Mouse (Mus musculus) kidney, postnatal 25 days (tissue): ENCODE results near the gene Gm49403.
"Not testable (repeated sequence)": the region's sequence is repeated elsewhere in the genome, so short reads cannot be mapped to it uniquely, and the experiment has no call there.

ENCODE experiments used
- DNase-seq, 2 experiments: peaks; one replicate each; pipeline ENCODE4 v3.0.0; 2021; ENCODE audit warnings: mixed read lengths in 2 of 2

Gm49403 gene

DNA sequence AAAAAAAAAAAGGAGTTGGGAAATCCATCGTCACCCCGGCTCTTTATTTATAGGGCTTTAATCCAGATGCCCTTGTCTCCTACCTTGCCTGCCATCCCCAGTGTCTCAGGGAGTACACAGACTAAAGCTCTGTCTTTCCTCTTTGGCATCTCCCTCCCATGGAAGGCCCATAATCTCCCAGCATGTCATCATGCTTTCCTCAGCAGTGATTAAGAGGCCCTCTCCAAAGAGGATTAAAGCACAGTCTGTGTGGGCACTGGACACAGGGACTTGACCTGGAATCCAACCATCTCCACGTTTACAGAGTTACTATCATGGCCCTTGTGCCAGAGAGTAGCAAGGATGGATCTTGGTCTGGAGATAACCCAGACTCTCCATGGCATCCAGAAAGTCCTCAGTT lies at the start of gene Gm49403, which contains the start of gene Lbhd1:
Gm49403 (plus strand) TSS at position 315 of the 400 bp plus-strand sequence.
Lbhd1 (plus strand) TSS at position 117 of the 400 bp plus-strand sequence.
- no peak for DNase-seq

DNA sequence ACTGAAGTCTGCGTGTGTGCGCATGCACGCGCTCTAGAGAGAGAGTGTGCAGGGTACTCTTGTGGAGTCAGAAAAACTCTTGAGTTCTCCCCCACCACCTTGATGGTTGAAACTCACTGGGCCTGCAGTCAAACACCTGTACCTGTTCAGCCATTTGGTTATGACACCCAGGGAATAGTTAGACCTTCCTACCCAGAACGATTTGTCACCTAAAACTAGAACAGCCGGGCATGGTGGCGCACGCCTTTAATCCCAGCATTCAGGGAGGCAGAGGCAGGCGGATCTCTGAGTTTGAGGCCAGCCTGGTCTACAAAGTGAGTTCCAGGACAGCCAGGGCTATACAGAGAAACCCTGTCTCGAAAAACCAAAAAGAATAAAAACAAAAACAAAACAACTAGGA lies 47.4 kb upstream of the Gm49403 start:
- DNase-seq = peak in 1 of 2 experiments; percentile 37

DNA sequence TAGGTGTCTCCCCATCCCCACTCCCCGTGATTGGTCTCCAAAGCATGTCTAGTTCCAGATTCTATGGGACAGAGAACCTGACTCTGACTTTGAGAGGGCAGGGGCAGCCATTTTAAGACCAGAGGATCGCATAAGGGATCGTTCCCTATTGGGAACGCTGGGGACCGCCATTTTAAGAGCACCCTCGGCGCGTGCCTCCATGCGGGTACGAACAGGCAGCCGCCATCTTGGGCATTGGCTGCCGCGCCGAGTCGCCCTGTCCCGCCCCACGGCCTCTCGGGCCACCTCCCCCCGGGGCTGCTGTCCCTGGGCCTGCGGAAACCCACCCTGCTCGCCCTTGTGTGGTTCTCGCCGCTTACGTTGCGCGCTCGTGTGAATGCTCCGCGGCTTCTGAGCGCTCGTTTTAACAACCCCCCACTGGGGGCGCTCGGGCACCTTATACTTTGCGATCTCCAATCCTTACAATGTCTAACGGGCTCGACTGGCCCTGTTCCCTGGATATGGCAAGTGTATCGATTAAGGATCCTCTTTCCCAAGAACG lies 46.4 kb upstream of the Gm49403 start, which contains the start of gene Bscl2:
Bscl2 (plus strand) TSS at position 217 of the 541 bp plus-strand sequence.
- peak; percentile 87 to 90 for DNase-seq

DNA sequence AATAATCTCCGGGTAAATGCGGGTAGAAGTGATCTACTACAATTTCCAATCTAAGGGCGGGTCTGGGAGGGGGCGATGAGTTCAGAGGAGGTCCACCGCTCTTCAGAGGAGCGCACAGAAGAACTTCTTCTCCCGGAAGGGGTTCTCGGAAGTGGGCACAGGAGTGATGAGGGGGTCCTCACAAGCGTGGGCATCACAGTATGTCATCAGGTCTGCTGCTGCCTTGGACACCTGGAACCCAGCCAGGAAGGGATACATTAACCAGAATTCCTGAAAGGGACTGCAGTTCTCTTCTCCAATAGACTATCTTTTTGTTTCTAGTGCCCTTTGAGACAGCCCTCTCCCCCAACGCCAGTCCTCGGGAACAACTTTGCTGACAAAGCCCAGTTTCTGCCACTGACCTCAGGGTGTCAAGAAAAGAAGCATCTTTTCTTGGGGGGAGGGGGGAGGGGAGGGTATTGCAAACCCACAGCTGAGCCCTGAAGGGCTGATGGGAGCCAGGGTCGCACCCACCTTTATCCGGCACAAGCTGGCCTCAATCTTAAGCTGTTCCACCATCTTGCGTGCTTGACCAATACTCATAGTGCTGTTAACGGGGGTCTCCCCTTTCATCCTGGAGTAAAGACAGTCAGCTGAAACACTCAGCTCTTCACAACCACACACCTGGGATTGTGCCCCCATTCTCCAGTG lies 45.5 kb upstream of the Gm49403 start:
- peak; percentile 83 to 85 for DNase-seq

DNA sequence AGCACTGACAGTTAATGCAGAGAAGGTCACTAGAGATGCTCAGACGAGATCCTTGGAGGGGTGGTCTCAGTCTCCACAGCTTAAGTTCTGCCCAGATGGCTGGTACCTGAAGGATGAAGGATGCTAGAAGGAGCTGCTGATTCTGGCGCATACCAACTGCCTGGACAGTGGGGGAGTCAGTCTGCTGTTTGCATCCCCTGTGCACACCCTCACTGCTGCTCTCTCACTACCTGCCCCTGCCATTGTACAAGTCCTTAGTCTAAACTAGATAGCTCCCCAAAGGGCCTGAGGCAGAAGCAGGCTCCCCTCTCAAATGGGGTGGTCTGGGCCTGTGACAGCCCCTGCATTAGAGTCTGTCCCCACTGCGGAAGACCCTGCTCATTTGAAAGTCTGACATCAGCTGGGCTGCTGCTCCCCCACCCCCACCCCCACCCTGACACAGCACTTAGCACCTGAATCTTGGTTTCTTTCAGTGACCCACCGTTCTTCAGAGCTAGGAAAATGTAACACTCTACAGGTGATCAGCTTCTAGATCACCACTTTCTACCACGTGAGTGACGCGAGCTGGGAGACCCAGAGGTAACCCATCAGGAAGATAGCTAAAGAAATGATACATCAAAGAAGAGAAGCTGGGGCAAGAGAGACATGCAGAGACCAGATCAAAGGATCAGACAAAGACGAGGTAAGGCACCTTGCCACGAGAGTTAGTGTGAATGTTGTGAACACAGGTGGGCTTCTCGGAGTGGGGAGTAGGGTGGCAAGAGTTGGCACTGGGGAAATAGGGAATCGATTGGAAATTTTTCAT lies 44.4 kb upstream of the Gm49403 start, which contains the start of gene Gng3:
Gng3 (minus strand) TSS at position 92 of the 805 bp plus-strand sequence.
- peak in 1 of 2 experiments; percentile 32 for DNase-seq

DNA sequence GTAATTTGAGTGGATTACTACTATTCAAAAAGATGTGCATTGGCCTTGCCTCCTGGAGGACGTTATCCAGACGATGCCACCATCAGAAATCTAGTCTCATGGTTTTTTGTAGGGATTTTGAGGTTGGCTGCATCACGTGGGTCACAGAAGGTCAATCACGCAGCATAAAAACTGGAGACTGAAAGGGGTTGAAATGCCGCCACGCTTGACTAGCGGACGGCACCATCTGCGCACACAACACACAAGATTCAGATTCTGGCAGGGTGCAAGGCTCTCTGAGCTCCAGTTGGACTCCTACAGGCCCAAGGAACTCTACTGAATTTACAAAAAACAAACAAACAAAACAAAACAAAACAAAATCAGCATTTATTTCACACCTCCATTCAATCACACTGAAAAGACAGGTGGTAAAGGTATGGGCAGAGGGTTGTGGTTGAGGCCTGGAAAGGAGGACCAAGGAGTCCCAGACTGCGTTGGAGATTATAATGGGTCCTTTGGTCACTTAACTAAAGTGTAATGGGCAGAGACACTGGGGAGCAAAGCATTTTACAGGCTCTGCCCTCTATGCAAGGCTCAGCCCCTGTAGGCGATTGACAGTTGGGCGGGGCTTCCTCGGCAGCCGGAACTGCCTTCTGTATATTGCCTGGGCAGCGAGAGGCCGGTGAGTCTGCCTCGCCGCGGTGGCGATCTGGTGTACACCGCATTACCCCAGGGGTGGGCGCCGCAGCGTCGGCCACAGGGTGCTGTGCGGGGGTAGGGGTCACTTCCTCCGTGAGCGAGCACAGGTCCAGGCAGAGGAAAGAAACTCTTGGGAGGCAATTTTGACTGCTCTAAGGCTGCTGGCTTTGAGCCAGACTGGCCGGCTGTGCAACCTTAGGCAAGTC lies 43.6 kb upstream of the Gm49403 start:
- DNase-seq = peak; percentile 86 to 92

DNA sequence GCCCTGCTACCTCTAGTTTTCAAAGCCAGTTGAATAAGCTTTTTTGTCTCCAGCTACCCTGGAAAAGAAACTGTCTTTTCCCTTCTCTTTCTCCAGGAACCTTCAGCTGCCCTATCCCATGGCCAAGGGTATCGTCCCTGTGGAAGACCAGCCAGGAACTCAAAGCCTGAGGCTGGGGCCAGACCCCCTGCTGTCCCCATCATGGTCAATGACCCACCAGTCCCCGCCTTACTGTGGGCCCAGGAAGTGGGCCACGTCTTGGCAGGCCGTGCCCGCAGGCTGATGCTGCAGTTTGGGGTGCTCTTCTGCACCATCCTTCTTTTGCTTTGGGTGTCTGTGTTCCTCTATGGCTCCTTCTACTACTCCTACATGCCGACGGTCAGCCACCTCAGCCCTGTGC lies 42.7 kb upstream of the Gm49403 start:
- peak in 1 of 2 experiments; percentile 38 for DNase-seq

DNA sequence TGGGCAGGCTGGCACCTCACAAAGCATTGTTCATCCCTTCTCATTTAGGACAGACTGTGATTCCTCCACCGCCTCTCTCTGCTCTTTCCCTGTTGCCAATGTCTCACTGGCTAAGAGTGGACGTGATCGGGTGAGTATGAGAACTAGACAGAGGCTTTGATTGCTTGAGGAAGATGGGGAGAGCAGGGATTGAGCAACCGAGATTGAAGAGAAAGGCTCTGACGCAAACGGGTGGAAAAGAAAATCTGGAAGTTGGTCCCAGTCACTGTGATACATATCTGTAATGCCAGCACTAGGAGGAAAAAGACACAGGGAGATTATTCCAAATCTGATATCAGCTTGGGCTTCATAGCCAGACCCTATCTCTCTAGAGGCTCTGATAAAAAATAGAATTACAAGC lies 40.8 kb upstream of the Gm49403 start:
- DNase-seq = no peak

DNA sequence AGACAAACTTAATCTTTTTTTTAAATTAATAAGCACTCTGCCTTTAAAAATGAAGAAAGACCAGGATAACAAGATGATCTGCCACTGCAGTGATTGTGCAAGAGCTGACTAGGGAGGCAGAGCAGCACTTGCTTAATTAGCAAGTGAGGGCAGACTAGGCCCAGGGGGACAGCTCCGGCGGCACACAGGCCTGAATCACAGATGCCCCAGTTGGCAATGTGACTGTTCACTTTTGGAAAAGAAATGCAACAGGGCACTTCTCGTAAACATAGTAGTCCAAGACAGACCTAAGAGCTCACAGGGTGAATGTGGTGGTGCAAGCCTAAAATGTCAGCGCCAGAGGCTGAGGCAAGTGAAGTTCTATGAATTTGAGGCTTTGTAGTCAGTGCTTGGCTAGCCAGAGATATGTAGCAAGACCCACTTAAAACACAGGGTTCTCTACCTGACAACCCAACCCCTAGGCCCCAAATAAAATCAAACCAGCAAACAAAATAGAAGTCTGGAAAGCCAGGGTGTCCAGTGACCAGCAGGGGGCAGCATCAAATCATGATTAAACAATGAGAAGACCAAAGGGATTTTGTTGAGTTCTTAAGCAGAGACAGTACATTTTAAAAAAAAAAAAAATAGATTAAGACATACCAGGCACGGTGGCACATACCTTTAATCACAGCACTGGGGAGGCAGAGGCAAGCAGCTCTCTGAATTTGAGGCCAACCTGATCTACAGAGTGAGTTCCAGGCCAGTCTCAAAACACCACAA lies 39.2 kb upstream of the Gm49403 start:
- peak; percentile 77 to 95 for DNase-seq

DNA sequence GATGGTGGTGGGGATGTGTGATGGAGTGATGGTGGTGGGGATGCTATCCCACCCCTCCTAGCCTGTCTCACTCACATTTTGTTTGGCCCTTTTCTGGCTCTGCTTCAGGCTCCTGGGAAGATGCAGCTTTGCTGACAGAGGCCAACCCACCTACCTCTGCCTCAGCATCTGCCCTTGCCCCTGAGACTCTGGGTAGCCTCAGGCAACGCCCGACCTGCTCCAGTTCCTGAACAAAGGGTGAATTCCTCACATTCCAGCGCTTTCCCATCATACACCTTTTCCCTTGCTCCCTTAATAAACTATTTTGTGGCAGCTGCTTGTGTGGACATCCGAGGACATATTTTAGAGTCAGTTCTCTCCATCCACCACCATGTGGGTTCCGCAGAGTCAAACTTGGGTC lies 35.4 kb upstream of the Gm49403 start:
- no peak for DNase-seq

DNA sequence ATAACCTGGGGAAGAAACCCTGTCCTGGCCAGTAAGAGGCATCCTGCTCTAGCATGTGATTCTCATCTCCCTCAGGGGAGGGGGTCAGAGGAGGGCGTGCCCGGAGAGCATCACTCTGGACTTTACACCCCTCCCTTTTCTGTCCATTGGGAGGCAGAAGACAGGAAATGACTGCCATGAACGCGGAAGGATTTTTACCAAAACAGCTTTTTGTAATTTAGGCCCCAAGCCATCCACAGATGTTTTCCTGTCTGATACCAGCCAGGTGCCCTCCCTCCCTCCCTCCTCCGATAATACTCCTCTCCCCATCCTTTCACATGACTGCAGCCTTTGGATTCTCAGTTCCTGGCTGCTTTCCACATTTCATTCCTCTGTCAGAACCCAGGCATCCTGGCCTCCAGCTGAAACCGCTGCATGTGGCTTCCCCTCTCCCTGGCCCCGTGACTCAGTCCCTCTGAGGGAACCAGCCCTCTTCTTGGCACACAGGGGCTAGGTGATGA lies 33.3 kb upstream of the Gm49403 start, which contains the start of gene Lrrn4cl:
Lrrn4cl (plus strand) TSS at position 367 of the 500 bp plus-strand sequence.
- peak in 1 of 2 experiments; percentile 61 for DNase-seq

DNA sequence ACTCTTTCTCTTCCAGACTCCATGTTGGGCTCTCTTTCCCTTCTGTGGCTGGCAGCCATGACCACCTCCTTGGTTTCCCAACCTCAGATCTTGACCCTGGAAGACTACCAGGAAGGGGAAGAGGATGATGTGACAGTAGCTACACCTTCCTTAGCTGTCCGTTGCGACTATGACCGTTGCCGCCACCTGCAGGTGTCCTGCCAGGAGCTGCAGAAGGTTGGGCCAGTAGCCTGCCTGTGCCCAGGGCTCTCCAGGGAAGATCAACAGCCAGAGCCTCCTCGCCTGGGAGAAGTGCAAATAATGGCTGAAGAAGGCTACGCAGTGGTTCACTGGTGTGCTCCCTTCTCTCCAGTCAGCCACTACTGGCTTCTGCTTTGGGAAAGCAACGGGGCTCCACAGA lies 32.1 kb upstream of the Gm49403 start:
- DNase-seq = no peak

DNA sequence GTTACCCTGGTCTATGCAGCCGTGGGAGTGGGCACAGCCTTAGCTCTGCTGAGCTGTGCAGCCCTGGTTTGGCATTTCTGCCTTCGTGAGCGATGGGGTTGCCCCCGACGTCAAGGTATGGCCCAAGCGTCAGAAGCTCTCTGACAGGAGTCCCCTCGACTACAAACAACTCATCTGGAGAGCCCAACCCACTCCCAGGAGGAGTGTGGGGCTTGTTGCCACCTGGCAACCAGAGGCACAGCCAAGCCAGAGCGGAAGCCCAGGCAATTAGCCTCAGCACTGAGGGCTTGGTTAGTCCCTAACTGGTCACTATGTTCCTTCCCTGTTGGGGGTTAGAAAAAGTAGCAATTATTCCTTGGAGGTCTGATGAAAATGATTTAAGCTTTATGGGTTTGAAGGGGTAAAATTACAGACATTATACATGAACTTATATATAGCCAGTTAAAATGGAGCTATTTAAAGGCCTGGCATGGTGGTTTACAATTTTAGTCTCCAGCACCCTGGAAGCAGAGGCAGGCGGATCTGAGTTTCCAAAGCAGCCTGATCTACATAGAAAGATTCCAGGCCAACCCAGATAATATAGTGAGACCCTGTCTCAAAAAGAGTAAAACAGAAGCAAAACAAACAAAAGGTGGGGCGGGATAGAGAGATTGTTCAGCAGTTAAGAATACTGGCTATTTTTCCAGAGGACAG lies 31.3 kb upstream of the Gm49403 start:
- no peak for DNase-seq

DNA sequence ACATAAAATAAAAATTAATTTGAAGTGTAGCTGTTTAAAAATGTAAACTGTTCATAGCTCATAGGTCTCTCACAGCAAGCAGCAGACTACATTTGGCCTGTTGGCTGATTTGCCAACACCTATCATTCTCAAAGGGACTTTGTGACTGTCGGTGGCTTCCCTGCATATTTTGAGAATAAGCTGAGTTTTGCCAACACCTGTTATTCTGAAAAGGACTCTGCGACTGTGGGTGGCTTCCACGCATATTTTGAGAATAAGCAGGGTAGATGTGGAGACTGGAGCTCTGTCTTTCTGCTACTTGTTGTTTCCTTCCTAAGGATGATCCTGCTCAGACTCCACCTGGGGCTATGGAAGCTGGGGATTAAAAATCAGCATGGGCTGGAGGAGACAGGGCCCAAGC lies 30.6 kb upstream of the Gm49403 start:
- no peak for DNase-seq

DNA sequence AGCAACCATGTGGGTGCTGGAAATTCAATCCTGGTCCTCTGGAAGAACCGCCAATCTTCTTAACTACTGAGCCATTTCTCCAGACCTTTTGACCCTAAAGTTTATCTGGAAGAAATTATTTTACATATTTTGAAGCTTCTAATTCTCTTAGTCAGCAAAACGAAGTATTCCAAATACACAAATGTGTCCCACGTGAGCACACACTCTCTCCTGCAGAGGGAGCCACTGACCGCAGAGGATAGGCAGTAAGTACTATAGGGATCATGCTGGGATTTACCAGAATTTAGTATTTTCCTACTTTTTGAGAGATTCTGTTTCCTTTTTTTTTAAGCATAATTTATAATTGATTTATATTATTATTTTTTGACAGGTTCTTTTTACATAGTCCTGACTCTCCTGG lies 26.0 kb upstream of the Gm49403 start:
- DNase-seq = peak; percentile 77 to 81

DNA sequence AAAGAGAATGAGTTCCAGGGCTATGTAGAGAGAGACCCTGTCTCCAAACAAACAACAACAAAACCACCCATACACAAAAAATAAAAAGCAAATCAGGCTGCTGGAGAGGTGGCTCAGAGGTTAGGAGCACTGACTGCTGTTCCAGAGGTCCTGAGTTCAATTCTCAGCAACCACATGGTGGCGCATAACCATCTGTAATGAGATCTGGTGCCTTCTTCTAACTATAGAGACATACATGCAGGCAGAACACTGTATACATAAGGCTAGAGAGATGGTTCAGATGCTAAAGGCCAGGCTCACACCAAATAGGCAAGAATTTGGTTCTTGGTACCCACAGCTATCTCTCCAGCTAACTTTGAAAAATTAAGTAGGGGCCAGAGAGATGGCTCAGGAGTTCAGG lies 24.7 kb upstream of the Gm49403 start:
- DNase-seq = peak in 1 of 2 experiments; percentile 68

DNA sequence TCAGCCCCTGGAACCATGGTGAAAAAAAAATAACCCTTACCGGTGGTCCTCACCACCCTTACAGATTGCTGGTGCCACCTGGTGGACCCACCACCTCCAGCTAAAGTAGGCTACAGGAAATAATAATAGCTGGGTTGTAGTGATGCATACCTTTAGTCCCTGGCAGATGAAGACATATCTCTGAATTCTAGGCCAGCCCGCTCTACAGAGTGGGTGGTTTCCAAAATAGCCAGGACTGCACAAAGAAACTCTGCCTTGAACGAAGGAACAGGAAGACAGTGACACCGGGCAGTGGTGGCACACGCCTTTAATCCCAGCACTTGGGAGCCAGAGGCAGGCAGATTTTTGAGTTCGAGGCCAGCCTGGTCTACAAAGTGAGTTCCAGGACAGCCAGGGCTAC lies 19.5 kb upstream of the Gm49403 start:
- DNase-seq = no peak

DNA sequence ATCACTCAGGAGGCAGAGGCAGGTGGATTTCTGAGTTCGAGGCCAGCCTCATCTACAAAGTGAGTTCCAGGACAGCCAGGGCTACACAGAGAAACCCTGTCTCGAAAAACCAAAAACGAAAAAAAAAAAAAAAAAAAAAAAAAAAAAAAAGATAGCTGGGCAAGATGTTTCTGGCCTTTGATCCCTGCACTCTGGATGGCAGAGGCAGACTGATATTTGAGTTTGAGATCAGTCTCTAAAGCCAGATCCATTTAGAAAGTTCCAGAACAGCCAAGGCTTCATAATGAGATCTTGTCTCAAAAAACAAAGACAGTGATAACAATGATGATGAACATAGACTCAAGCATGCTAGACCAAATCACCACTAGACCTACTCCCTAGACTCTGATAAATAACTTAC lies 13.3 kb upstream of the Gm49403 start:
- not testable (repeated sequence) for DNase-seq

DNA sequence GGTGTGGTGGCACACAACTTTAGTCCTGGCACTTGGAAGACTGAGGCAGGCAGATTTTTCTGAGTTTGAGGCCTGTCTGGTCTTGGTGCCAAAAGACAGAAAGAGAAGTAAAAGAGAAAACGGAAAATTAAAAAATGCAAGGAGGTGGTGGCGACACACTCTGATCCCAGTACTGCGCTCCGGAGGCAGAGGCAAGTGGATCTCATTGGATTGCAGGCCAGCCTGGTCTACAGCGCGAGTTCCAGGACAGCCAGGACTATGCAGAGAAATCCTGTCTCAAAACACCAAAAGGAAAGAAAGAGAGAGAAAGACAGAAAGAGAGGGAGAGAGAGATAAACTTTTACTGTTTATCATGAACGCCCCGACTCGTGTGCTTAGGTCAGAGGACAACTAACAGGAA lies 12.9 kb upstream of the Gm49403 start:
- DNase-seq = no peak

DNA sequence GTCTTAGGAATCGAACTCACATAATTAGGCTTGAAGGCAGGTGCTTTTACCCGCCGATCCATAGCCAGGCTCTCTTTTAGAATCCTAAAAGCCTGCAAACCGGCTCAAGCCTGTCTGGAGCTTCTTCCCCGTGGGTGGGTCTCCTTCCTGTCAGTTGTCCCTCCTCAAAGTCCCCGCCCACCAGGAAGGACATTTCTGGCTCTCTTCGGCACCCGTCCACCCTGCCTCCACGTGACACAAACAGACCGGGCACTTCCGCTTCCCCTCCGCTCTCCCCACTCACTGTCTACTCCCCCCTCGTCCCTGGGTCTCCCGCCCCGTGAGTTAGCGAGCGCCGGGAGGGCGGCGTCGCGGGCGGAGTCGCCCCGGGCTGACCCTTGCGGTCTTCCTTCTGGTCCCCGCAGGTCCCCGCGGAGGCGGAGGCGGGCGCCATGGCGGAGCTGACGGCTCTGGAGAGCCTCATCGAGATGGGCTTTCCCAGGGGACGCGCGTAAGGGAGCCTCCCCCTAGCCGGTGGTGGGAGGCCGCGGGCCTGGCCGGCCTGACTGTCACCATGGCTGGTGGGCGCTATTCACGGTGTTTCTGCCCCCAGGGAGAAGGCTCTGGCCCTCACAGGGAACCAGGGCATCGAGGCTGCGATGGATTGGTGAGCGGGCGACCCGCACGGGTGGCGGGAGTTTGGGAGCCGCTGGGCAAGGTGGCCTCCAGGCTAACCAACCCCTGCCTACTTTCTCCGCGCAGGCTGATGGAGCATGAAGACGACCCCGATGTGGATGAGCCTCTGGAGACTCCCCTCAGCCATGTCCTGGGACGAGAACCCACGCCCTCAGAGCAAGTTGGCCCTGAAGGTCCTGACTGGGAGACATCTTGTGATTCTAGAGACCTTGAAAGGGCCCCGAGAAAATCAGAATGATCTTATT lies 12.2 kb upstream of the Gm49403 start, which contains the start of gene Ubxn1:
Ubxn1 (plus strand) TSS at position 230 of the 920 bp plus-strand sequence.
- DNase-seq = peak; percentile 97 to 99
